Mouse (Mus musculus) megakaryocyte, embryonic 14.5 days (primary cell): ENCODE data around the gene Fez2.

Source experiments
- FLI1 ChIP-seq: IDR thresholded peaks from 2 replicates; pipeline ENCODE4 v1.6.1; 2012; ENCODE audit warnings: low read length, inconsistent platforms, mixed read lengths
- GATA1 ChIP-seq: IDR thresholded peaks from 3 replicates; pipeline ENCODE4 v1.6.1; 2012; ENCODE audit warnings: mixed read lengths, low read length, inconsistent platforms, borderline replicate concordance

DNA sequence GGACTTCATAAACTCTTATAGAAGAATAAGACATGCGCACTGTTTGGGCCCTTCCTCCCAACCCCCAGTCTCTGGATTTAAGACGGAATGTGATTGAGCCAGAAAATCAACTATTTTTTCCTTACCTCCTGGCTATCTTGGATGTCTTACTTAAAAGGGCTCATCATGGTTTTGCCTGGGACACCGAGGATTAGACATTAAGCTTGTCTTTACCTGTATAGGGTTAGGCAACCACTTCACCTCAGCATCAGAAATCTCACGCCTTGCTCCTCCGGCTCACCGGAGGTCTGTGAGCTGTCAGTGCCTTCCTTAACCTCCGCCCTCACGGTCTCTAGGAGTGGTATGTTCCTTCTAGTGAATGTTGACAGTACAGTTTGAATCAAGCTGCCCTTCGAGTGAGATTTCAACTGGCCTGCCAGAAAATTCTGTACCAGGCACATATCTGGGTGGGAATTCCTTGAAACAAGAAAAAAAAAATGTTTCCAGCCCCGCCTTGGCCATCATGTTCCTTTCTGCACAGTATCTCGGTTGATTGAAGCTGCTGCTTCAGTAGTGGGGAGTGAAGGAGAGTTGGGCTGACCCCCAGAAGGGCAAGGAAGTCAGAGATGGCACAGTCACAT lies 96.6 kb downstream of the Fez2 start:
- TF ChIP-seq GATA1 (no peak), FLI1 (no peak)
